Mouse (Mus musculus): ENCODE results near the gene Esrrg.

Gene Esrrg

GRCm38 (mm10) chr1:187907871-187908270 lies 299.3 kb downstream of the Esrrg start:
- DNase-seq (ENCODE audit: low spot score in 2 of 2): no peak

GRCm38 (mm10) chr1:187910718-187911117 lies 302.1 kb downstream of the Esrrg start:
- no peak for DNase-seq (ENCODE audit: low spot score in 2 of 2)

- no peak for DNase-seq (ENCODE audit: low spot score in 2 of 2)
Observed at GRCm38 (mm10) chr1:187911201-187911600, 302.6 kb downstream of the Esrrg start.

- DNase-seq (ENCODE audit: low spot score in 2 of 2): no peak
Observed at GRCm38 (mm10) chr1:187918303-187918702, 309.7 kb downstream of the Esrrg start.

GRCm38 (mm10) chr1:187918939-187919338 lies 310.3 kb downstream of the Esrrg start:
- DNase-seq (ENCODE audit: low spot score in 2 of 2): no peak

GRCm38 (mm10) chr1:187920156-187920777 lies 311.7 kb downstream of the Esrrg start:
- DNase-seq (ENCODE audit: low spot score in 2 of 2): no peak

- no peak for DNase-seq (ENCODE audit: low spot score in 2 of 2)
Observed at GRCm38 (mm10) chr1:187931146-187931545, 322.6 kb downstream of the Esrrg start.

- no peak for DNase-seq (ENCODE audit: low spot score in 2 of 2)
Observed at GRCm38 (mm10) chr1:187938652-187939051, 330.1 kb downstream of the Esrrg start.

- no peak for DNase-seq (ENCODE audit: low spot score in 2 of 2)
Observed at GRCm38 (mm10) chr1:187939078-187939477, 330.5 kb downstream of the Esrrg start.

- DNase-seq (ENCODE audit: low spot score in 2 of 2): no peak
Observed at GRCm38 (mm10) chr1:187951506-187951905, 342.9 kb downstream of the Esrrg start.

GRCm38 (mm10) chr1:187956702-187957101 lies 348.1 kb downstream of the Esrrg start:
- DNase-seq (ENCODE audit: low spot score in 2 of 2): no peak

- DNase-seq (ENCODE audit: low spot score in 2 of 2): no peak
Observed at GRCm38 (mm10) chr1:187959192-187959591, 350.6 kb downstream of the Esrrg start.

GRCm38 (mm10) chr1:187961452-187961851 lies 352.9 kb downstream of the Esrrg start:
- no peak for DNase-seq (ENCODE audit: low spot score in 2 of 2)

GRCm38 (mm10) chr1:187964829-187965760 lies 356.5 kb downstream of the Esrrg start:
- no peak for DNase-seq (ENCODE audit: low spot score in 2 of 2)

- no peak for DNase-seq (ENCODE audit: low spot score in 2 of 2)
Observed at GRCm38 (mm10) chr1:187965921-187966320, 357.3 kb downstream of the Esrrg start.

GRCm38 (mm10) chr1:187968379-187968778 lies 359.8 kb downstream of the Esrrg start:
- DNase-seq (ENCODE audit: low spot score in 2 of 2): no peak

GRCm38 (mm10) chr1:187969491-187969890 lies 360.9 kb downstream of the Esrrg start:
- no peak for DNase-seq (ENCODE audit: low spot score in 2 of 2)

GRCm38 (mm10) chr1:187974396-187974795 lies 365.8 kb downstream of the Esrrg start:
- no peak for DNase-seq (ENCODE audit: low spot score in 2 of 2)

GRCm38 (mm10) chr1:187975465-187976352 lies 367.1 kb downstream of the Esrrg start:
- no peak for DNase-seq (ENCODE audit: low spot score in 2 of 2)

GRCm38 (mm10) chr1:187976353-187976730 lies 367.8 kb downstream of the Esrrg start:
- no peak for DNase-seq (ENCODE audit: low spot score in 2 of 2)

- no peak for DNase-seq (ENCODE audit: low spot score in 2 of 2)
Observed at GRCm38 (mm10) chr1:187981028-187981427, 372.4 kb downstream of the Esrrg start.

- DNase-seq (ENCODE audit: low spot score in 2 of 2): no peak
Observed at GRCm38 (mm10) chr1:187983177-187983576, 374.6 kb downstream of the Esrrg start.
